Mouse (Mus musculus) monocyte, adult 2 months (primary cell): ENCODE data around the gene Trpt1.

ENCODE experiments used
- DNase-seq, 2 experiments: peaks; one replicate each; pipeline ENCODE4 v3.0.0; 2022; ENCODE audit warnings: low spot score in 2 of 2, low read depth in 1 of 2

Gene Trpt1

GRCm38 (mm10) chr19:6992011-6992858 lies 3.7 kb upstream of the Trpt1 start, which contains the start of gene Dnajc4:
Dnajc4 (minus strand) TSS chr19:6992572.
- peak; percentile 90 to 91 for DNase-seq

GRCm38 (mm10) chr19:6993011-6993770 lies 2.7 kb upstream of the Trpt1 start:
- DNase-seq = no peak

- no peak for DNase-seq
Measured at GRCm38 (mm10) chr19:6994002-6994401, 1.9 kb upstream of the Trpt1 start.

- no peak for DNase-seq
Measured at GRCm38 (mm10) chr19:6994489-6994888, 1.4 kb upstream of the Trpt1 start.

- DNase-seq = no peak
Measured at GRCm38 (mm10) chr19:6995255-6995991, 508 bp upstream of the Trpt1 start.

GRCm38 (mm10) chr19:6997721-6998290 lies 1.9 kb downstream of the Trpt1 start:
- DNase-seq = no peak

GRCm38 (mm10) chr19:6999360-7000063 lies 3.6 kb downstream of the Trpt1 start:
- DNase-seq = no peak

GRCm38 (mm10) chr19:7006892-7007593 lies 11.1 kb downstream of the Trpt1 start:
- no peak for DNase-seq

GRCm38 (mm10) chr19:7012426-7012825 lies 16.5 kb downstream of the Trpt1 start:
- no peak for DNase-seq

GRCm38 (mm10) chr19:7013984-7014383 lies 18.1 kb downstream of the Trpt1 start:
- no peak for DNase-seq

GRCm38 (mm10) chr19:7014481-7015135 lies 18.7 kb downstream of the Trpt1 start:
- no peak for DNase-seq

- DNase-seq = peak; percentile 41 to 58
Measured at GRCm38 (mm10) chr19:7017541-7018457, 21.9 kb downstream of the Trpt1 start.

GRCm38 (mm10) chr19:7018546-7018945 lies 22.6 kb downstream of the Trpt1 start:
- DNase-seq = peak in 1 of 2 experiments; percentile 29

- DNase-seq = peak; percentile 48 to 72
Measured at GRCm38 (mm10) chr19:7019191-7019590, 23.3 kb downstream of the Trpt1 start, which contains the start of gene Fermt3. Fermt3 (minus strand) TSS chr19:7019469.

GRCm38 (mm10) chr19:7020224-7020641 lies 24.3 kb downstream of the Trpt1 start:
- peak in 1 of 2 experiments; percentile 42 for DNase-seq

GRCm38 (mm10) chr19:7029531-7029930 lies 33.6 kb downstream of the Trpt1 start:
- no peak for DNase-seq

- no peak for DNase-seq
Measured at GRCm38 (mm10) chr19:7034006-7034405, 38.1 kb downstream of the Trpt1 start.

- DNase-seq = peak in 1 of 2 experiments; percentile 18
Measured at GRCm38 (mm10) chr19:7039088-7039720, 43.3 kb downstream of the Trpt1 start.
